Mouse (Mus musculus): ENCODE measurements around the gene Gfi1b. TPM values are rescaled to one million over a fixed set of nuclear protein-coding genes. Genes with fewer than 3 reads are reported as not detected.

Gene Gfi1b
- polyA plus RNA-seq, 1 experiment: 22.1 TPM

GRCm38 (mm10) chr2:28626038-28626437 lies 4.3 kb upstream of the Gfi1b start:
- H3K4me1 ChIP-seq (ENCODE audit: control insufficient read depth, insufficient read depth, insufficient read length): peaks cover 4% of the 10 kb centered on the region; the same call in 1 of the 2 replicates
- no peak overlapping the region for H3K4me3 ChIP-seq (ENCODE audit: extremely low read depth, insufficient read depth, insufficient read length)
- DNase-seq (ENCODE audit: low read depth in 1 of 2, low spot score in 2 of 2): no peak
- H3K27ac ChIP-seq (ENCODE audit: insufficient read depth, low read length): no peak overlapping the region
- no peaks in the 10 kb centered on the region for H3K36me3 ChIP-seq (ENCODE audit: control insufficient read depth, insufficient read depth, low read length)
- WGBS: 82% methylated on average over 3 of the region's 3 CpGs
- TF ChIP-seq CTCF (IDR thresholded peaks at IDR 0.05; ENCODE audit: extremely low read depth, insufficient read depth, insufficient read length, insufficient replicate concordance): no peak
- no peak for TF ChIP-seq POLR2A (IDR thresholded peaks at IDR 0.05; ENCODE audit: low read depth, low read length)
- no peaks in the 10 kb centered on the region for H3K27me3 ChIP-seq (ENCODE audit: control insufficient read depth, insufficient read depth, low read length)

GRCm38 (mm10) chr2:28624870-28625269 lies 3.1 kb upstream of the Gfi1b start:
- TF ChIP-seq CTCF (IDR thresholded peaks at IDR 0.05; ENCODE audit: extremely low read depth, insufficient read depth, insufficient read length, insufficient replicate concordance) (no peak), POLR2A (IDR thresholded peaks at IDR 0.05; ENCODE audit: low read depth, low read length) (no peak)
- Histone ChIP-seq H3K4me3 (ENCODE audit: extremely low read depth, insufficient read depth, insufficient read length) (no peak overlapping the region), H3K4me1 (ENCODE audit: control insufficient read depth, insufficient read depth, insufficient read length) (peaks cover 7% of the 10 kb centered on the region; the same call in 1 of the 2 replicates), H3K27ac (ENCODE audit: insufficient read depth, low read length) (no peak overlapping the region), H3K27me3 (ENCODE audit: control insufficient read depth, insufficient read depth, low read length) (no peaks in the 10 kb centered on the region), H3K36me3 (ENCODE audit: control insufficient read depth, insufficient read depth, low read length) (no peaks in the 10 kb centered on the region)
- 90% methylated on average over 3 of the region's 3 CpGs for WGBS
- DNase-seq (ENCODE audit: low read depth in 1 of 2, low spot score in 2 of 2): no peak

- Histone ChIP-seq H3K4me3 (ENCODE audit: extremely low read depth, insufficient read depth, insufficient read length) (no peak overlapping the region), H3K27me3 (ENCODE audit: control insufficient read depth, insufficient read depth, low read length) (no peaks in the 10 kb centered on the region), H3K36me3 (ENCODE audit: control insufficient read depth, insufficient read depth, low read length) (no peaks in the 10 kb centered on the region), H3K27ac (ENCODE audit: insufficient read depth, low read length) (no peak overlapping the region), H3K4me1 (ENCODE audit: control insufficient read depth, insufficient read depth, insufficient read length) (peaks cover 7% of the 10 kb centered on the region; the same call in 1 of the 2 replicates)
- TF ChIP-seq CTCF (IDR thresholded peaks at IDR 0.05; ENCODE audit: extremely low read depth, insufficient read depth, insufficient read length, insufficient replicate concordance): peak; percentile 82; the same call in 1 of the 2 replicates
- no peak for TF ChIP-seq POLR2A (IDR thresholded peaks at IDR 0.05; ENCODE audit: low read depth, low read length)
- DNase-seq (ENCODE audit: low read depth in 1 of 2, low spot score in 2 of 2): peak; percentile 40 to 56
- WGBS: 23% methylated on average over 10 of the region's 10 CpGs
Observed at GRCm38 (mm10) chr2:28622521-28623124, 841 bp upstream of the Gfi1b start.

DNA sequence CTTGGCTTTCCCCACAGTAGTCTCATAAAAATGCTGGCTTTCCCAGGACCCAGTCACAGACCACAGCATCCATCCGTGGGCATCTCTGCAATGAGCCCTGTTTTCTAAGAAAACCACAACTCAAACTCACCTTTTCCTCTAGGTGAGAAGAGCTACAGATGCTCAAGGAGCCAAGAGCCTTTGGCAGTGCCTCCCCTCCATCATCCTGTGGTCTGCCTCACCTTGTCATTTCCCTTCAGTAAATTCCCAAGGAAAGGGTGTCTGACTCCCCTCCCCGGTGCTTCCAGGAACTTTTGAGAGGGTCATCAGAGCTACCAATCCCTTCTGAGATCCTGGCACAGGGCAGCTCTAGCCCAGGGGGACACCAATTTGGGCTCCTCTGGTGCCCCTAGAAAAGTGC lies 671 bp downstream of the Gfi1b start:
- Histone ChIP-seq H3K4me1 (ENCODE audit: control insufficient read depth, insufficient read depth, insufficient read length) (peaks cover 7% of the 10 kb centered on the region; the same call in 1 of the 2 replicates), H3K27ac (ENCODE audit: insufficient read depth, low read length) (no peak overlapping the region), H3K27me3 (ENCODE audit: control insufficient read depth, insufficient read depth, low read length) (no peaks in the 10 kb centered on the region), H3K36me3 (ENCODE audit: control insufficient read depth, insufficient read depth, low read length) (no peaks in the 10 kb centered on the region), H3K4me3 (ENCODE audit: extremely low read depth, insufficient read depth, insufficient read length) (peak overlapping the region; percentile 28; the same call in 1 of the 2 replicates)
- no peak for TF ChIP-seq POLR2A (IDR thresholded peaks at IDR 0.05; ENCODE audit: low read depth, low read length)
- WGBS: 2% methylated on average over 2 of the region's 2 CpGs
- DNase-seq (ENCODE audit: low read depth in 1 of 2, low spot score in 2 of 2): no peak

GRCm38 (mm10) chr2:28620522-28620921 lies 1.3 kb downstream of the Gfi1b start:
- Histone ChIP-seq H3K4me3 (ENCODE audit: extremely low read depth, insufficient read depth, insufficient read length) (peak overlapping the region; percentile 28; the same call in 1 of the 2 replicates), H3K36me3 (ENCODE audit: control insufficient read depth, insufficient read depth, low read length) (no peaks in the 10 kb centered on the region), H3K27ac (ENCODE audit: insufficient read depth, low read length) (no peak overlapping the region), H3K27me3 (ENCODE audit: control insufficient read depth, insufficient read depth, low read length) (no peaks in the 10 kb centered on the region), H3K4me1 (ENCODE audit: control insufficient read depth, insufficient read depth, insufficient read length) (peaks cover 7% of the 10 kb centered on the region; the same call in 1 of the 2 replicates)
- TF ChIP-seq POLR2A (IDR thresholded peaks at IDR 0.05; ENCODE audit: low read depth, low read length): no peak
- no peak for TF ChIP-seq CTCF (IDR thresholded peaks at IDR 0.05; ENCODE audit: extremely low read depth, insufficient read depth, insufficient read length, insufficient replicate concordance)
- DNase-seq (ENCODE audit: low read depth in 1 of 2, low spot score in 2 of 2): no peak
- WGBS: 53% methylated on average over 10 of the region's 10 CpGs

- Histone ChIP-seq H3K4me1 (ENCODE audit: control insufficient read depth, insufficient read depth, insufficient read length) (peaks cover 7% of the 10 kb centered on the region; the same call in 1 of the 2 replicates), H3K4me3 (ENCODE audit: extremely low read depth, insufficient read depth, insufficient read length) (no peak overlapping the region), H3K27ac (ENCODE audit: insufficient read depth, low read length) (no peak overlapping the region), H3K36me3 (ENCODE audit: control insufficient read depth, insufficient read depth, low read length) (no peaks in the 10 kb centered on the region), H3K27me3 (ENCODE audit: control insufficient read depth, insufficient read depth, low read length) (no peaks in the 10 kb centered on the region)
- 83% methylated on average over 6 of the region's 6 CpGs for WGBS
- TF ChIP-seq CTCF (IDR thresholded peaks at IDR 0.05; ENCODE audit: extremely low read depth, insufficient read depth, insufficient read length, insufficient replicate concordance) (no peak), POLR2A (IDR thresholded peaks at IDR 0.05; ENCODE audit: low read depth, low read length) (no peak)
- no peak for DNase-seq (ENCODE audit: low read depth in 1 of 2, low spot score in 2 of 2)
Observed at GRCm38 (mm10) chr2:28619369-28619768, 2.4 kb downstream of the Gfi1b start.

DNA sequence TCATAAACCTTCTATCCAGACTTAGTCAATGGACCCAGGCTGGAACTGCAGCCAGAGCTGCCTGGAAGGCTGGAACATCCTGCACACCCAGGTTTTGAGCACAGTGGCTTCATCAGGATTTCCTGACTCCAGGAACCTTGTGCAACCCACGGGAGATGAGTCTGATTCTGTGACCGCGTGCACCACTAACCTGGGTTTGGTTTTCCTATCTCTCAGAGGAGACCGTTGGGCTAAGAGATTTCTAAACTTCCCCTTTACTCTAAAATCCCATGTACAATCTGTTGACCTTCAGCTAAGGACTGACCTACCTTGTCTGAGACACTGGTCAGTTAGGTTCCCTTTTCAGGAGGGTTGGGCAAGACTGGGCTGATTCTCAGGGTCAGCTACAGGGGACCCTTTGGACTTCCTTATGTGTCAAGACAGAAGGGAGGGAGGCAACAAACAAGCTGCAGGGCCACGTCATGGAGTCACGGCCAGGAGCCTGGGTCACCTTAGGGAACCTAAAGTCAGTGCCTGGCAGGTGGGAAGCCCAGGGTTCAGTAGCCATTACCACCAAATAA lies 2.9 kb downstream of the Gfi1b start:
- WGBS: 41% methylated on average over 6 of the region's 6 CpGs
- peaks cover 7% of the 10 kb centered on the region; the same call in 1 of the 2 replicates for H3K4me1 ChIP-seq (ENCODE audit: control insufficient read depth, insufficient read depth, insufficient read length)
- no peak overlapping the region; the same call in 1 of the 2 replicates for H3K27ac ChIP-seq (ENCODE audit: insufficient read depth, low read length)
- H3K4me3 ChIP-seq (ENCODE audit: extremely low read depth, insufficient read depth, insufficient read length): no peak overlapping the region
- H3K36me3 ChIP-seq (ENCODE audit: control insufficient read depth, insufficient read depth, low read length): no peaks in the 10 kb centered on the region
- H3K27me3 ChIP-seq (ENCODE audit: control insufficient read depth, insufficient read depth, low read length): no peaks in the 10 kb centered on the region
- no peak for DNase-seq (ENCODE audit: low read depth in 1 of 2, low spot score in 2 of 2)
- TF ChIP-seq CTCF (IDR thresholded peaks at IDR 0.05; ENCODE audit: extremely low read depth, insufficient read depth, insufficient read length, insufficient replicate concordance): no peak
- TF ChIP-seq POLR2A (IDR thresholded peaks at IDR 0.05; ENCODE audit: low read depth, low read length): no peak

Measured in spleen, adult 2 months (tissue).